Mouse (Mus musculus): Measurements from ENCODE around the gene Ppia. TPM values are rescaled to one million over a fixed set of nuclear protein-coding genes. Genes with fewer than 3 reads are reported as not detected.
"Not testable (repeated sequence)": the region's sequence is repeated elsewhere in the genome, so short reads cannot be mapped to it uniquely, and the experiment has no call there.

Ppia gene
- polyA plus RNA-seq, 1 experiment: 172 TPM

DNA sequence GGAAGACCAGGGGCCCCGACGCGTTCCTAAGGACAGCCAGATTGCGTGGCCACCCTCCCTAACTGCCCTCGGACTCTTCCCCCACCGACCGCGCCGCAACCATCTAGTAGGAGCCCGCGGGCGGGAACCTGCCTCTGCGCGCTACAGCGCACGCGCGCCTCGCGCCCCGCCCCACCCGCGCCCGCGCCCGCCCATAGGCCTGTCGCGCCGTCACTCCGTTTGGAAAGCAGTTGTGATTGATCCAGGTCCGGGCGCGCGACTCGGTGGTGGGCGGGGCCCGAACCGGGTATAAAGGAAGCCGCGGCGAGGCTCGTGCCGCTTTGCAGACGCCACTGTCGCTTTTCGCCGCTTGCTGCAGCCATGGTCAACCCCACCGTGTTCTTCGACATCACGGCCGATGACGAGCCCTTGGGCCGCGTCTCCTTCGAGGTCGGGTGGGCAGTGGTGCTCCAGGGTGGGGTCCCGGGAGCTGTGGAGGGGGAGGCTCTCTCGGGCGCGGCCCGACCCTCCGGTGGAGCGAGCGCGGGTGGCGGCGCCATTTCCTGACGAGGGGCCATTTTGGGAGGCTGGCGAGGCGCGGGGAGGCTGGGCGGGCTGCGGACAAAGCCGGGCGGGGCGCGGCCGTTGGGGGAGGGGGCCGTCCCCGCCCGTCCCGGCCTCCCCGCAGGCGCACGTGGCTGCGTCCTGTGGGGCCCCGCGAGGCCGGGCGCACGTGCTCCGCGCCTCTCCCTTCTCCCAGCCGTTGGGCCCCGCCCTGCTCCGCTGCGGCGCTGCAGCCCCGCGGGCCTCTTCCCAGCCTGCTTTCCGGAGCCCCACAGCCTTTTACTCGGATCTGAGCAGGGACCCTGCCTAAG, 535 bp downstream of the Ppia start:
- Histone ChIP-seq H3K27me3 (replicated peaks) (no peaks in the 10 kb centered on the region), H3K9me3 (no peaks in the 10 kb centered on the region), H3K4me1 (peaks cover 52% of the 10 kb centered on the region), H3K36me3 (replicated peaks; ENCODE audit: low read length) (peaks cover 34% of the 10 kb centered on the region), H3K4me3 (replicated peaks) (peak overlapping the region; percentile 98)
- TF ChIP-seq GATA1 (IDR thresholded peaks at IDR 0.05; ENCODE audit: borderline replicate concordance, low read length): no peak
- TF ChIP-seq FLI1 (IDR thresholded peaks at IDR 0.05; ENCODE audit: low read length): no peak

DNA sequence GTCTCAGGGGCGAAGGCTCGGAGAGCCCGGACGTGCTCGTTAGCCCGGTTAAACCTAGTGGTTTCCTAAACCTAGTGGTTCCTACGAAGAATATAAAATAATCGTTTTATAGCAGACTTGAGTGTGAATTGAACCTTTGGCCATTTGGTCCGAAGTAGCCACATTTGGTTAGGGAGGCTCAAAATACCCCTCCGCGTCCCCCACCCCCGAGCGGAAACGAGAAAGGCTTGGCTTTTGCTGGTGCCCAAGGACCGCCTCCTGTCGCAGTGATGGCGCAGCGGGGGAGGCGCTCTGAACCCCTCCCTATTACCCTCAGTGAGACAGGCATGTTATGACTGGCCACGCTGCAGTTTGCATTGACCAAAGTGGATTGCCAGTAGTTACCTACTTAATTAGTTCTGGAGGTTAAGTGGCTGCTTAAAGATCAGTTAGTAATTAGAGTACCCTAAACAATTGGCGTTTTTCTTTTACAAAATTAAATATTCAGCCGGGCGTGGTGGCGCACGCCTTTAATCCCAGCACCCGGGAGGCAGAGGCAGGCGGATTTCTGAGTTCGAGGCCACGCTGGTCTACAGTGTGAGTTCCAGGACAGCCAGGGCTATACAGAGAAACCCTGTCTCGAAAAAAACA, 1.3 kb downstream of the Ppia start:
- TF ChIP-seq GATA1 (IDR thresholded peaks at IDR 0.05; ENCODE audit: borderline replicate concordance, low read length): no peak
- no peak for TF ChIP-seq FLI1 (IDR thresholded peaks at IDR 0.05; ENCODE audit: low read length)
- Histone ChIP-seq H3K36me3 (replicated peaks; ENCODE audit: low read length) (peaks cover 38% of the 10 kb centered on the region), H3K9me3 (no peaks in the 10 kb centered on the region), H3K27me3 (replicated peaks) (no peaks in the 10 kb centered on the region), H3K4me1 (peaks cover 45% of the 10 kb centered on the region), H3K4me3 (replicated peaks) (peak overlapping the region; percentile 98)

DNA sequence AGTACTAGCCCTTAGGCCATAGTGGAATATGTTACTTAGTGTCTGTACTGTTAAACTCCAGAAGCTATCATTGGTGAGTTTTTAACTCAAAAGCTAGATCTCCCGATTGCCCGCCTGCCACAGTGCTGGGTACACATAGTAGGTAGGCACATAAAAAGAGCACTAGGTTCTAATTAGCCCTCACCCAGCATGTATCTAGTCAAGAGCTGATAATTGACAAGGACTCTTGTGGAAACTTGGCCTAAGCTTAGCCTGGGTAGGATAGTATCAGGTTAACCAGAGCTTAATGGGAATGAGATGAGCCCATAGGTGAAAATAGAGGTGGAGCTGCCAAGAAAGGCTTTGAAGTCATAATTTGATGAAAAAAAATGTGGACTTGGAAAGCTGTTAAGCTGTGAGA, 1.8 kb downstream of the Ppia start:
- Histone ChIP-seq H3K36me3 (replicated peaks; ENCODE audit: low read length) (peaks cover 39% of the 10 kb centered on the region), H3K9me3 (no peaks in the 10 kb centered on the region), H3K4me3 (replicated peaks) (peak overlapping the region; percentile 98), H3K4me1 (peaks cover 40% of the 10 kb centered on the region), H3K27me3 (replicated peaks) (no peaks in the 10 kb centered on the region)
- TF ChIP-seq GATA1 (IDR thresholded peaks at IDR 0.05; ENCODE audit: borderline replicate concordance, low read length) (no peak), FLI1 (IDR thresholded peaks at IDR 0.05; ENCODE audit: low read length) (no peak)

- Histone ChIP-seq H3K27me3 (replicated peaks) (no peaks in the 10 kb centered on the region), H3K36me3 (replicated peaks; ENCODE audit: low read length) (peaks cover 43% of the 10 kb centered on the region), H3K4me3 (replicated peaks) (peak overlapping the region; percentile 98), H3K4me1 (peaks cover 39% of the 10 kb centered on the region), H3K9me3 (no peaks in the 10 kb centered on the region)
- TF ChIP-seq FLI1 (IDR thresholded peaks at IDR 0.05; ENCODE audit: low read length): no peak
- TF ChIP-seq GATA1 (IDR thresholded peaks at IDR 0.05; ENCODE audit: borderline replicate concordance, low read length): no peak
These were observed 2.2 kb downstream of the Ppia start for GRCm38 (mm10) chr11:6417490-6417889.

DNA sequence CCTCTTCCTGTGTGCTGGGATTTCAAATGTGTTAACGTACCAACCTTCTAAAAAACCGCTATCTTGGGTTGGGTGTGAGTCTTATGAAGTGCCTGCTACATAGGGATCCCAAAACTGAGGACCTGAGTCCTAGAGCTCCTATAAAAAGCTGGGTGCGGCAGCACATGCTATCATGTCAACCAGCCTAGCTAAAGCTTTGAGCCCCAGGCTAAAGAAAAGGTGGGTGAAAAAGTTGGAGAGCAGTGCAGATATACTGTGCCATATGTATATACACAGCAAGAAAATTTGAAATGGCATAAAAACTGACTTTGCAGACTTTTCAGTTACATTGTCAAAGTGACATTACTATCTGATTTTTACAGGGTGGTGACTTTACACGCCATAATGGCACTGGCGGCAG, 3.5 kb downstream of the Ppia start:
- Histone ChIP-seq H3K36me3 (replicated peaks; ENCODE audit: low read length) (peaks cover 56% of the 10 kb centered on the region), H3K4me1 (peaks cover 46% of the 10 kb centered on the region), H3K4me3 (replicated peaks) (no peak overlapping the region), H3K27me3 (replicated peaks) (no peaks in the 10 kb centered on the region), H3K9me3 (no peaks in the 10 kb centered on the region)
- TF ChIP-seq FLI1 (IDR thresholded peaks at IDR 0.05; ENCODE audit: low read length) (no peak), GATA1 (IDR thresholded peaks at IDR 0.05; ENCODE audit: borderline replicate concordance, low read length) (no peak)

- Histone ChIP-seq H3K4me1 (peaks cover 46% of the 10 kb centered on the region), H3K36me3 (replicated peaks; ENCODE audit: low read length) (peaks cover 58% of the 10 kb centered on the region)
- not testable (repeated sequence) for H3K4me3 ChIP-seq (replicated peaks); H3K9me3 ChIP-seq; H3K27me3 ChIP-seq (replicated peaks)
These were observed 3.9 kb downstream of the Ppia start for GRCm38 (mm10) chr11:6419156-6419555.

DNA sequence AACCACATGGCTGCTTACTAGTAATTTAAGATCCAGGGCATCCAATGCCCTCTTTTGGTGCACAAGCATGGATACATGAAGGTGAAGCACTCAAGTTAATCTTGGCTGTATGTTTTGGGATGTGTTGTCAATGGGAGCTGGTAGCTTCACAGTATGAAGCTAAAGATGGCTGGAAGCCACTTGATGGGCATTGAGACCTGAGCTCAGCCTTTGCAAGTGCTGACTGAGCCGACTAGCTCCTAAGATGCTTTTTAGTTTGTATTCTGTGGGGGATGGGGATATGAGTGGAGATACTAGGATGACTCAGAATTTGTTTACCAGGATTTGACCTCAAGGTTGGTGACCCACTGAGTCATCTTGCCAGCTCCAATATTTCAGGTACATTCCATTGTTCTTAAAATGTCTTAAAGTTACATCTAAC, 5.0 kb downstream of the Ppia start:
- Histone ChIP-seq H3K9me3 (no peaks in the 10 kb centered on the region), H3K36me3 (replicated peaks; ENCODE audit: low read length) (peaks cover 65% of the 10 kb centered on the region), H3K4me1 (peaks cover 35% of the 10 kb centered on the region), H3K4me3 (replicated peaks) (no peak overlapping the region), H3K27me3 (replicated peaks) (no peaks in the 10 kb centered on the region)
- no peak for TF ChIP-seq FLI1 (IDR thresholded peaks at IDR 0.05; ENCODE audit: low read length)
- no peak for TF ChIP-seq GATA1 (IDR thresholded peaks at IDR 0.05; ENCODE audit: borderline replicate concordance, low read length)

DNA sequence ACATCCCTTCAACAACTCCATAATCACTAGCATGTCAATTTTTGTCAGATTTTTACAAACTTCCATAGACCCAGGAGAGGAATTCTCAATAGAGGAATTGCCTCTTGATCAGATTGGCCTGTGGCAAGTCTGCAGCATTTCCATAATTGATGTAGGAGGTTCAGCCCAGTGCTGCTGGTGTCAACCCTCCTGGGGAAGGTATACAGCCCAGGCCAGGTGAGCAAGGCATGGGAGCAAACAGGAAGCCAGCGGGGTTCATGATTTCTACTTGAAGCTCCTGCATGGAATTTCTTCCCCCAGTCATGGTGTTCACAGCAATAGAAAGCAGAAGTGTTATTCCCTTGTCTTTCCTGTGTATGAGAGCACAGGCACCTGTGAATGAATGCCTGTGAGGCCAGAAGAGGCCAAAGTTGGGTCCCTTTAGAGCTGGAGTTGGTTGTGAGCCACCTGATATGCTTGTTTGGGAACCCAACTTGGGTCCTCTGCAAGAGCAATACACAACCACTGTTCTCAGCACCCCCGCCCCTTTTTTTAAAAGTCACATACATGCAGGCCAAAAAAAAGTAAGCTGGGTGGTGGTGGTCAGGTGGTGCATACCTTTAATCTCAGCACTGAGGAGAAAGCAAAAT, 5.6 kb downstream of the Ppia start:
- no peak for TF ChIP-seq GATA1 (IDR thresholded peaks at IDR 0.05; ENCODE audit: borderline replicate concordance, low read length)
- TF ChIP-seq FLI1 (IDR thresholded peaks at IDR 0.05; ENCODE audit: low read length): no peak

GRCm38 (mm10) chr11:6430186-6430585, 14.9 kb downstream of the Ppia start:
- H3K4me1 ChIP-seq: 0 out of 2 replicates have a peak, but pooled peaks cover 3% of the 10 kb centered on the region
- H3K4me3 ChIP-seq (replicated peaks): no peak overlapping the region
- TF ChIP-seq FLI1 (IDR thresholded peaks at IDR 0.05; ENCODE audit: low read length) (no peak), GATA1 (IDR thresholded peaks at IDR 0.05; ENCODE audit: borderline replicate concordance, low read length) (no peak)
- H3K9me3 ChIP-seq: no peaks in the 10 kb centered on the region
- H3K36me3 ChIP-seq (replicated peaks; ENCODE audit: low read length): peaks cover 86% of the 10 kb centered on the region
- H3K27me3 ChIP-seq (replicated peaks): no peaks in the 10 kb centered on the region

More for the DNA sequence above, 5.6 kb downstream of the Ppia start:
- peaks cover 34% of the 10 kb centered on the region for H3K4me1 ChIP-seq
- no peaks in the 10 kb centered on the region for H3K9me3 ChIP-seq
- H3K36me3 ChIP-seq (replicated peaks; ENCODE audit: low read length): peaks cover 68% of the 10 kb centered on the region
- H3K27me3 ChIP-seq (replicated peaks): no peaks in the 10 kb centered on the region
- no peak overlapping the region for H3K4me3 ChIP-seq (replicated peaks)

DNA sequence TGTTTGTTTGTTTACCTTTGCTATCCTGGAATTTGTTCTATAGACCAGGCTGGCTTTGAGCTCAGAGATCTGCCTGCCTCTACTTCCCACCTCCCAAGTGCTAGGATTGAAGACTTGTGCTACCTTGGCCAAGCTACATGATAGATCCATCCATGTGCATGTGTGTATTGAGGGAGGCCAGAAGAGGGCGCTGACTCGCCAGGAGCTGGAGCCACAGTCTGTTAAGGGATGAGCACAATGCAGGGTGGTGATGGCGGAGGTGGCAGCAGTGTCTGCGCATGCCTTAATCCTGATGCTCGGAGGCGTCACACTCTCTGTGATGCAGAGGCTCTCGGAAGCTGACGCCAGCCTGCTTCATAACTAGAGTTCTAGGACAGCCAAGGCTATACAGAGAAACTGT, 21.2 kb downstream of the Ppia start:
- no peaks in the 10 kb centered on the region for H3K9me3 ChIP-seq
- TF ChIP-seq FLI1 (IDR thresholded peaks at IDR 0.05; ENCODE audit: low read length): no peak
- TF ChIP-seq GATA1 (IDR thresholded peaks at IDR 0.05; ENCODE audit: borderline replicate concordance, low read length): no peak
- H3K36me3 ChIP-seq (replicated peaks; ENCODE audit: low read length): peaks cover 68% of the 10 kb centered on the region

More for the DNA sequence above, 21.2 kb downstream of the Ppia start:
- H3K4me3 ChIP-seq (replicated peaks): peak overlapping the region; percentile 12
- peaks cover 11% of the 10 kb centered on the region; the same call in 1 of the 2 replicates for H3K4me1 ChIP-seq
- no peaks in the 10 kb centered on the region for H3K27me3 ChIP-seq (replicated peaks)
